Mouse (Mus musculus) thymus, postnatal 25 days (tissue): ENCODE data around the gene Aff4.
"Not testable (repeated sequence)": the region's sequence is repeated elsewhere in the genome, so short reads cannot be mapped to it uniquely, and the experiment has no call there.

Experiments
- DNase-seq: peaks from one replicate; pipeline ENCODE4 v3.0.0; 2022

Gene Aff4

GRCm38 (mm10) chr11:53341019-53341418 lies 9.6 kb upstream of the Aff4 start:
- DNase-seq: not testable (repeated sequence)

- no peak for DNase-seq
Observed at GRCm38 (mm10) chr11:53342711-53343110, 7.9 kb upstream of the Aff4 start.

- peak; percentile 35 for DNase-seq
Observed at GRCm38 (mm10) chr11:53345328-53345727, 5.3 kb upstream of the Aff4 start.

- DNase-seq: no peak
Observed at GRCm38 (mm10) chr11:53345738-53346137, 4.9 kb upstream of the Aff4 start.

GRCm38 (mm10) chr11:53351224-53351942 lies 750 bp downstream of the Aff4 start:
- DNase-seq: peak; percentile 64

GRCm38 (mm10) chr11:53351943-53352590 lies 1.4 kb downstream of the Aff4 start:
- DNase-seq: no peak

GRCm38 (mm10) chr11:53358504-53359155 lies 8.0 kb downstream of the Aff4 start:
- no peak for DNase-seq

GRCm38 (mm10) chr11:53367032-53367431 lies 16.4 kb downstream of the Aff4 start:
- no peak for DNase-seq

GRCm38 (mm10) chr11:53378918-53379317 lies 28.3 kb downstream of the Aff4 start:
- DNase-seq: no peak

- no peak for DNase-seq
Observed at GRCm38 (mm10) chr11:53383758-53384428, 33.3 kb downstream of the Aff4 start.

- no peak for DNase-seq
Observed at GRCm38 (mm10) chr11:53393856-53394255, 43.2 kb downstream of the Aff4 start.

GRCm38 (mm10) chr11:53403638-53404037 lies 53.0 kb downstream of the Aff4 start:
- no peak for DNase-seq

- no peak for DNase-seq
Observed at GRCm38 (mm10) chr11:53411738-53412137, 61.1 kb downstream of the Aff4 start.

GRCm38 (mm10) chr11:53413871-53414270 lies 63.2 kb downstream of the Aff4 start:
- DNase-seq: no peak

- DNase-seq: no peak
Observed at GRCm38 (mm10) chr11:53418048-53418447, 67.4 kb downstream of the Aff4 start.

GRCm38 (mm10) chr11:53423036-53423435 lies 72.4 kb downstream of the Aff4 start, which contains the start of gene Leap2:
Gene Leap2 (minus strand): TSS chr11:53423170.
- DNase-seq: no peak

GRCm38 (mm10) chr11:53424826-53425225 lies 74.2 kb downstream of the Aff4 start:
- DNase-seq: no peak

- DNase-seq: no peak
Observed at GRCm38 (mm10) chr11:53425251-53425650, 74.6 kb downstream of the Aff4 start.

- DNase-seq: no peak
Observed at GRCm38 (mm10) chr11:53425711-53426255, 75.2 kb downstream of the Aff4 start.

- not testable (repeated sequence) for DNase-seq
Observed at GRCm38 (mm10) chr11:53426914-53427313, 76.3 kb downstream of the Aff4 start.

GRCm38 (mm10) chr11:53427993-53428715 lies 77.5 kb downstream of the Aff4 start:
- DNase-seq: no peak

GRCm38 (mm10) chr11:53428716-53429057 lies 78.1 kb downstream of the Aff4 start:
- no peak for DNase-seq
